Mouse (Mus musculus): ENCODE measurements around the gene Ano10. TPM values are rescaled to one million over a fixed set of nuclear protein-coding genes. Genes with fewer than 3 reads are reported as not detected.
"Not testable (repeated sequence)": the region's sequence is repeated elsewhere in the genome, so short reads cannot be mapped to it uniquely, and the experiment has no call there.

Ano10 gene
- total RNA-seq (2021), result 10 to 100 TPM; 61.7 to 95.9 TPM
- long read RNA-seq, experiment 1, transcript Ano10-201 (13 exons, 2,653 nt), result major isoform, 50 of 78 reads
- long read RNA-seq, experiment 1, partial matches to known transcripts, result 16 of 78 reads
- long read RNA-seq, experiment 1, other reads (novel, unspliced or antisense), result 11 of 78 reads
- long read RNA-seq, experiment 2, transcript Ano10-201 (13 exons, 2,653 nt), result major isoform, 17 of 22 reads
- long read RNA-seq, experiment 2, partial matches to known transcripts, result 2 of 22 reads
- long read RNA-seq, experiment 2, other reads (novel, unspliced or antisense), result 3 of 22 reads

DNA sequence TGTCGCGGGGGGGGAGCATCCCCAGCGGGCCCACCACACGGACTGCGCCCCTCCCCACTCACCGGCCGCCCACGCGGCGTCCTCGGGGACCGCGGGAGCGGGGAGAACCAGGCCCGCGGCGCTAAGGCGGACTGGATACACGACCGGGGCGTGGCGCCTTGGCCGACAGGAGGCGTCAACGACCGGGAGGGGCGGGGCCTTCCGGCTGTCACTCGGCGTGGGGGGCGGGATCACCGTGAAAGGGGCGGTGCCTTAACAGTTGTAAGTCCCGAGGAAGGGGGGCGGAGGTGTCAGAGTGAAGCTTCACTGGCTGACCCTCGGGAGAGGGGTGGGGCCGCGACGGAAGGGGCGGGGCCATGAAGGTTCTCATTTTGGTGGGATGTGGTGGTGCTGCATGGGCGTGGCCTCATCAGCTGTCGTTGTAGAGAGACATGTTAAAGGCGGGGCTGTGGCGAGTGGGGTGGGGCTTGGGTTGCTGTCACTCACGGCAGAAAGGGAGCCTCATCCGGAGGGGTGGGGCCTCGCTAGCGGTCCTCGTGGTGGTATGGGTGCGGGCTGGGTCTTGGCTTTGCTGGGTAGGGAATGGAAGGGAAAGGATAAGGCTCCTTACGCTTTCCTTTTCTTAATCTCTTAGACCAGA is at the start of gene Ano10:
Gene Ano10, minus strand, starts transcription at position 182 of the 640 bp plus-strand sequence.
- DNase-seq, result peak; percentile 98 to 99

DNA sequence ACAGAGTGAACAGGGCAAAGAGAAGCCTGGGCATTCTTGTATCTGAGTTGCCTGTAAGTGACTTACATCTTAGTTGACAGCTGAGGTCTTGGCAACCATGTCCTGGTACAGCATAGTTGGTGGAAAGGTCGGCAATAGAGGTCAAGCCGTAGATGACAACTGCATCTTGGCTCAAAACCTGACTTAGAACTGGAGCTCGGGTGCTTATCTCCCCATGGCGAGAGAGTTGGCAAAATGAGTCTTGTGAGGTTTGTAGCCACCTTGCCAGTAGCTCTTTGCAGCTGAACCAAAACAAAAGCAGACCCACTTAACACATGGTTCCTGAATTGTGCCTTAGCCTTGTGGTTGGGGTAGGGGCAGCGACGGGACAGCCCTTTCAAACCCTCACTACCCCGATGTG is 49.2 kb upstream of the Ano10 start:
- DNase-seq, result no peak

DNA sequence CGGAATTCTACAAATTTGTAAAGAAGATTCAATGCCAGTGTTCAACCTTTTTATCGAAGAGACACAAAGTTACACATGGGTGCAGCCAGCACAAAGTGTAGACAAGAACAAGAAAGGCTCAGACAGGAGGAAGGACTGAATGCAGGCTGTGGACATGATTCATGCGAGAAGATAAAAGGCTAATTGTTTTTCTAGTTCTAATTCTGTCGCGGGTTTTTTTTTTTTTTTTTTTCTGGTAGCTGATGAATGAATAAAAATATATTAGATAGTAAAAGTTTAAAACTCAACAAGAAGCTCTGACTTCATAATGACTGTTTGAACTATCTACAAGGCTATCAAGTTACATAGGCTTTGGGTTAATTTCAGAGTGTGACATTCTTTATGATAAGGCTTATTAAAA is 45.7 kb upstream of the Ano10 start:
- DNase-seq, result no peak

DNA sequence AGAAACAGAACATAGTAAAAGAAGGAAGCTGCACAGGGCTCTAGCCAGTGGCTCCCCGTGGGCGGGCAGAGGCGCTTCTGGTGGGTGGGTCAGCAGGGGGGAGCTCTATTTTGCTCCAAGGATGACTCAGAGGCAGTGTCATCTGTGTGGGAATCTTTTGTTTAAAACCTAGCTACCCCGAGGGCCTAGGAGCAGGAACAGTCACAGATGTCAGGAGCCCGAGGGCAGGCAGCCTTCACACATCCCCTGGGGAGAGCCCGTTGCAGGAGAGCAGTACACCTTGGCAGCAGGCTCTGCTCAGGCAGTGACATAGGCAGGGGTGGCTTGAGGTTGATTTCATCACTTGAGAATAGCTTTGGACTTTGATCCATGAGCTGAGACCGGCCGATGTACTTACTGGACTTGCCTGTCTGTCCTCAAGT is 43.3 kb upstream of the Ano10 start:
- DNase-seq, result no peak

DNA sequence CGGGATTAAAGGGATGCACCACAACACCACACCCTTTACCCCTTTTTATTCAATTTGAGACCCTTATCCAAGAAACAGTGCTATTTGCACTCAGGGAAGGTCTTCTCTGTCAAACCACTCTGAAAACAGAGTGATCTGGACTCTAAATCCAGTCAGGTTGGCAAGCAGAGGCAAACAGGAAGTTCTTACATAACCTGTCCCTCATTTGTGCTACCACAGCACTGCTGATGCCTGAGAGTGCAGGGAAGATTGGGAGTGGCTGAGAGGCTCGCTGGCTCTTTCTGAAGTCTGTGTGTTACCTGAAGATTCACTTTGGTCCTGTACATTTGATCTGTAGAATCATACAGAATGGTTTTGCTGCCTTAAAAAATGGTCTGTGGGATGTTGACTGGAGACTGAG is 42.5 kb upstream of the Ano10 start:
- no peak for DNase-seq

DNA sequence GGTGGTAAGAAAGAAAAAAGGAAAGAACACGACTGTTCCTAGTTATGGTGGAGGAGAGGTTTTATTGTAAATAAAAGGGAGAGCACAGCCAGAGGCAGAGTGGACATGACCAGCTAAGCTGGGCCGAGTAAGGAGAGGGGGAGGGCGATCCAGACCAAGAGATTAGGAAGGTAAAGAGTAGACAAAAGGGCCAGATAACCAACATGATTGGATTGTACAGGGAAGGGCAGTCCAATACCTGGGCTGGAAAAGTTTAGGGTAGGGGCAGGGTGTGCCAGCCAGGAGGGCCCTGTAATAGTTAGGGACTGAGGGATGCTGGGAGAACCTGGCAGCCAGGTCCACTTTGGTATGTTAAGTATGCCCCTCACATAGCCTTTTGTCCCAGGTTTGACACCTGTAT is 34.0 kb upstream of the Ano10 start:
- DNase-seq, result no peak

DNA sequence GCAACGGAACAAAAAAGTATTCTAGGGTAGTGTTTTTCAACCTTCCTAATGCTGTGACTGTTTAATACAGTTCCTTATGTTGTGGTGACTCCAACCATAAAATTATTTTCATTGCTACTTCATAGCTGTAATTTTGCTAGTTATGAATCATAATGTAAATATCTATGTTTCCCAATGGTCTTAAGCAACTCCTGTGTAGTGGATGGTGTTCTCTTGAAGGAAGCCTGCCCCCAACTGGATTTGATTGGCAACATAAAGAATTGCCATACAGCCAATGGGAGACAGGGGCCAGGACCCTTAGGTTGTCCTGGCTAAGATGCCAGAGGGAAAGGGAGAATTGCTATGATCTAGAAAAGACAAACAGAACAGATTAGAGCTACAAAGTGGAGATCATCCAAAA is 31.8 kb upstream of the Ano10 start:
- DNase-seq, result no peak

DNA sequence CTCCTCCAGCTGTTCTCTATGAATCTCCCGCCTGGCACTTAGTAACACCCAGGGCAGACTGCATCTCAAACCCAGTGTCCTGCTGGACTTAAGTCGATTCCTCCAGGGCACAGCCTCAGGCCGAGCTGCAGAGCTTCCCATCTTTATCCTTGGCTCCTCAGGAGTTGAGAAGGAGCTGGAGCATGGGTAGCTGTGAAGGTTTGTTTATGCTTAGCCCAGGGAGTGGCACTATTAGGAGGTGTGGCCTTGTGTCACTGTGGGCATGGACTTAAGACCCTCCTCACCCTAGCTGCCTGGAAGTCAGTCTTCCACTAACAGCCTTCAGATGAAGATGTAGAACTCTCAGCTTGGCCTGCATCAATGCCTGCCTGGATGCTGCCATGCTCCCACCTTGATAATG is 28.1 kb upstream of the Ano10 start:
- no peak for DNase-seq

DNA sequence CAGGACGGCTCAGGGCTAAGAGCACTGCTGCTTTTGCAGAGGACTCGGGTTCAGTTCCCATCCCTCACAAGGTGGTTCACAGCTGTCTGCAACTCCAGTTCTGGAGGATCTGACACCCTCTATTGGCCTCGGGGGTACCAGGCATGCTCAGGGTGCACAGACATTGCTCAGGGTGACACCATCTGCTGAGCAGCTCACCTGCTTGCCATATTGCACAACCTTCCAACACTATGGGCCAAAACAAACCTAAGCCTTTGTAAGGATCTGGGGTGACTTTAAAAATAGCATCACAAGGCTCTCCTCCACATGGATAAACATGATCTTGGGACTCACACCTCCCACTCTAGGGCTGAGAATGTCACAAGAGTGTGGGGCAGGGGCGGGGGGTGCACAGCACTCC is 26.4 kb upstream of the Ano10 start:
- DNase-seq, result no peak

DNA sequence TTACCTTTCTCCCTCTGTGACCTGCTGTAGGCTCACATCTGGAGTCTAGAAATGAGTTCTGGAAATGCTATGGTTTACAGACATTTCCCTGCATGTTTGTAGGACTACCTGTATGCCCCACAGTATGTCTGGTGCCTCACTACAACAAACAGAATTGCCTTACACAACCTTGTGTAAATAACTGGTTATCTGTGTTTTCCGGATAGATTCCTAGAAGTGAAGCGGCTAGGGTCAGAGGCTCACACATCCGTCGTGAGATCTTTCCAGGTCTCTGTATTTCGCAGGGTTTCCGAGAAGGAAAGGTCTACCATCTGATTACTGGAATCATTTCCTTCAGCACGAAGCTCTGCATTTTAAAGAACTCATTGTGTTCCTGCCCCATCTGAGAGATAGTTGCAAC is 22.3 kb upstream of the Ano10 start:
- DNase-seq, result no peak

DNA sequence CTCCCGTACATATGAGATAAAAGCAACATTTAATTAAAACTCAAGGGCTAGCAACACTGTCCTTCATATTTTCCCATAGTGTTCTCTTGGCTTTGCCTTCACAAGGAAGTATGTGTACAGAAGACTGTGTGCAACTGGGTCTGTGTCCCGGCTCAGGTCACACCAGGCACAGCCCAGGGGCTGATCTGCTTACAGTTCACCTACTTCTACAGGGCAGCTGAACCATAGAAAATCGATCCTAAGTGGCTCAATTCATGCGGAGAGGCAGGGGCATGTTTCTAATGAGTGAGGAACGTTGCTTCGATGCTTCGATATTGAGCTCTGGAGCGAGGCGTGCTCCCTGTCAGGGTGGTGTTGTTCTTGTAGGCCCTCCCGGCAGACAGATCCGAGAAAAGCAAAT is 21.3 kb upstream of the Ano10 start:
- DNase-seq, result no peak

DNA sequence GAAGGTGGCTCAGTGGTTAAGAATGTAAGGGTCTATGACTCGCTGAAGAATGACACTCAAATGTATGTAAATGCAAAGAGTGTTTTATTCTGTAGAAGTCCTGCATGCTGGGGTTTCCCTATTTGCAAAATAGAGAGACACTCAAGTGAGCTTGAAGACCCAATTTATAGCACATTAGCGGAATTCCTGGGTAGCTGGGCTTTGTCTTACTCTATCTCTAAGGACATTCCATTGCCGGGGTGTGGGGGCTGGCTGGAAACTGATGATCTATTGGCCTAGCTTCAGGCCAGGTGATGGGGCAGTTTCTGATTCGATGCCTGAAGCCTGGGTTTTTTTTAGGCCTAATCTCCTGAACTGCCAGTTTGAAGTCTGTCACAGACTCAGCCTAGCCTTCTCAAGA is 20.7 kb upstream of the Ano10 start:
- DNase-seq, result no peak

DNA sequence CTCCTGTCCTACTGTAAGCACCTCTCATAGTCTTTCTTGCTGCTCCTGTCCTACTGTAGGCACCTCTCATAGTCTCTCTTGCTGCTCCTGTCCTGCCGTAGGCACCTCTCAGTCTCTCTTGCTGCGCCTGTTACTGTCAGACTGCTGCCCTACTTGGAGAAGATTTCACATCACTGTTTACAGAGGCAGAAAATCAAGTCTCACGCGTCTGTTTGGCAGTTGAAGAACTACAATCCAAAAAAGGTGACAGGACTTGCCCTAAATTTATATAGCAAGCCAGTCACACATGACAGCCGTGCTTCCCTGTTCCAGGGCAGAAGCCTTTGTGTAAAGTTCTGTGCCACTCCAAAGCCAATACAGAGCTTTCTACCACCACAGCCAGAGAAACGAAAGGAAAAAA is 20.2 kb upstream of the Ano10 start:
- DNase-seq, result no peak

DNA sequence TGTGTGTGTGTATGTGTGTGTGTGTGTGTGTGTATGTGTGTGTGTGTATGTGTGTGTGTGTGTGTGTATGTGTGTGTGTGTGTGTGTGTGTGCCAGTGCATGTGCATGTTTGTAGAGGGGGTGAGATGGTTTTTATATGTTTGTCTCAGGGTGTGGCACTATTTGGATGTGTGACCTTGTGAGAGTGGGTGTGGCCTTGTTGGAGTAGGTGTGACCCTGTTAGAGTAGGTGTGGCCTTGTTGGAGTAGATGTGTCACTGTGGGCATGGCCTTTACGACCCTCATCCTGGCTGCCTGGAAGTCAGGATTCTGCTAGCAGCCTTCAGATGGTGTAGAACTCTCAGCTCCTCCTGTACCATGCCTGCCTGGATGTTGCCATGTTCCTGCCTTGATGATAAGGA is 18.9 kb upstream of the Ano10 start:
- DNase-seq, result not testable (repeated sequence)

DNA sequence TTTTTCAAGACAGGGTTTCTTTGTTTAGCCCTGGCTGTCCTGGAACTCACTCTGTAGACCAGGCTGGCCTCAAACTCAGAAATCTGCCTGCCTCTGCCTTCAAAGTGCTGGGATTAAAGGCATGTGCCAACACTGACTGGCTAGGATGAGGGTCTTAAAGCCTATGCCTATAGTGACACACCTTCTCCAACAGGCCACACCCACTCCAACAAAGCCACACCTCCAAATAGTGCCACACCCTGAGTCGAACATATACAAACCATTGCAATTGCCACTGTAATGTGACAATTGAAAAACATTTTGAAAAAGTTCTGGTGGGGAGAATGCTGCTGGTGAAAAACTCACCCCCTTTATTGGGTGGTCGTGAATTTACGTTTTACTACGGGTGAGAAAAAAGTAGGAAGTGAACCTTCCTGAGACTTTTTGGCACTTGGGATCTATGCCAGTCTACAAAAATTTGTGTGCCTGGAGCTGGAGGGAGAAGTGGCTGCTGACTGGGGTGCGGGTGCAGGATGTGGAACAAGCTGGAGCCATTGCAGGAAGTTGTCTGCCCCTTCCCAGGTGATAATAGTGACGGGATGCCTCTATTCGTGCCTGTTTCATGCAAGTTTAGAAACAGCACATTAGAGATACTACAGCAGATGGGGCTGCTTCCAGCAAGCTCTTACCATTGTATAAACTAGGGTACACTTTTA is 18.2 kb upstream of the Ano10 start:
- DNase-seq, result no peak

DNA sequence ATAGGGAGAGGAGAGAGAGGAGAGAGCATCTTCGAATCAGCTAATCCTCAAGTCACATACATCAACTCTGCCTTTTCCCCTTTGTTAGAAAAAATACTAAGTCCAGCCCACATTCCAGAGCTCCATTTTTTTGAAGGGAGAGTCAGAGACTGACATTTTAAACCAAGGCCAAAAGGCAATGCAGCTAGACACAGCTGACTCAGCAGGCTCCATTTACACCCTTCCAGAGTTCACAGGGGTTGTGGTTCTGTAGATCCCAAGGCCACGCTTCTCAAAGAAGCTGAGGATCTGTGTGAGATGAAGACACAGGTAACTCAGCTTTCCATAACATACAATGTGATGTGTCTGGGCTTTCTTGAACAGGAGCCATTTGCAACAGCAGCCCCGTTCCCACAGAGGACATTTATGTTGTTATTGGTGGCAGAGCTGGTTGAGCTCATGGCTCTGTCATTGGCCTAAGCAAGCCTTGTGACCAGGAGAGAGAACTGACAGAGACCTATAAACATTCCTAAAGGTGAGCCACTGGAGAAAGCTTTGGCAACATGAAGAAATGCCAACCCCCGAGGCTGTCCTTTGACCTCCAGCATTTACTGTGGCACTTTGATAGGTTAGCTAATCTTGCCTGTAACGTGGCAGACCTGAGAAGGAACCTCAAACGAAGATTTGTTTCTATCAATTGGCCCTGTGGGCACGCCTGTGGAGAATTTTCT is 17.0 kb upstream of the Ano10 start:
- peak; percentile 69 to 73 for DNase-seq

DNA sequence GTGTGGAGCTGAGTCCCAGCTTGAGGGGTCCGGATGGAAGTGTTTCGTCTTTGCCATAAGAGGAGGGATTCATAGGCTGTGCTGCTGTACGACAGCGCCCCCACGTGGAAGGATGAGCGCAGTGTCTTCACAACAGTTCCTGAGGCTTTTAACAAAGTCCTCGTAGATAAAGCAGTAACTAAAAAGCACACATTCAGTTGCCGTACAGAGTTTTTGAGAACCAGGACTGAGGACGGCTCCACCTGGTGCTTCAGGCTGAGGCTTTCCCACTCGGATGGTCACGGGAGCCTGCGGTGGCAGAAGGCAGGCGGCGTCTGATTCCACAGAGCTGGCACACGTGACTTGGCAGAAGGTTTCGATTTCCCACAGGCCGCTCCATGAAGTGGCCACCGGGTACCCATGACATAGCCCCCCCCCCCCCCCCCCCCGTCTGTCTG is 16.4 kb upstream of the Ano10 start:
- peak; percentile 87 to 90 for DNase-seq

DNA sequence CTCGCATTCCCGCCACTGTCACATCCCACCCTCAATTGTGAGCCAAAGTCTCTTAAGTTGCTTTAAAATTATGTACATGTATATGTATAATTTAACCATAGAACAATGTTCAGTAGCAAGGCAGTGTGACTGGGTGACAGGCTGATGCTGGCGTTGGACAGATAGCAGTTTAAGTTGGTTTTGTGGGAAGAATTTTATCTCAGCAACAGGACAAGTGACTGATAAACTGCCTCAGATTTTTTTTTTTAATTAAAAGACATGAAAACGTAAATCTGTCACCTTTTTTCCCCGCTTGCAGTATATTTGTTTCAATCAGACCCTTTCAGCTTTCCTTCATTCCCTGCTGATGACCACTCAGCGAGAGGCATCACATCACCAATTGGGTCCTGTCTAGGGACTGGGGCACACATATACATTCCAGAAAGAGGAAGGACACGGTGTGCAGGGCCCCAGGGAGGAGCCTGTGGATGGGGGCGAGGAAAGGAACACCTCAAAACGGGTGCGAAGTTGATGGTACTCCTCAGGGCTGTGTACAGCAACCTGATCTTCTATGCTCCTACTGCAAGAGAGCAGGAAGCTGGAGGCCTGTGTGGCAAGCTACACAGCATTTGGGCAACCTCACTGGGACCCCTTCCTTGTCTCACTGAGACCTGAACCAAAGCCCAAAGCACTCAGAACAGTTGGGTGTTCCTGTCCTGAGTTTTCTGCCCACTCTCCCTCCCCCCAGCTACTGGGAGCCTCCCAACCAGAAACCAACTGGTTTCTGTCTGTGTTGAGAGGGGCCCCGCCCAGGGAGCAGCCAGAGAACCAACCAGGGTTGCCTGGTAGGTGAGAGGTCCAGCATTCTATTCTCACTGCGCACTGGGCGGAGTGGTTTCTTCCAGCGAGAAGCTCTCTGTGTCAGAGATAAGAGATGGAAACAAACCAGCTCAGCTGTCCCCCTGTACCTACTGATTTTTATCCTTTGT is 15.1 kb upstream of the Ano10 start:
- DNase-seq, result peak; percentile 32 to 50

DNA sequence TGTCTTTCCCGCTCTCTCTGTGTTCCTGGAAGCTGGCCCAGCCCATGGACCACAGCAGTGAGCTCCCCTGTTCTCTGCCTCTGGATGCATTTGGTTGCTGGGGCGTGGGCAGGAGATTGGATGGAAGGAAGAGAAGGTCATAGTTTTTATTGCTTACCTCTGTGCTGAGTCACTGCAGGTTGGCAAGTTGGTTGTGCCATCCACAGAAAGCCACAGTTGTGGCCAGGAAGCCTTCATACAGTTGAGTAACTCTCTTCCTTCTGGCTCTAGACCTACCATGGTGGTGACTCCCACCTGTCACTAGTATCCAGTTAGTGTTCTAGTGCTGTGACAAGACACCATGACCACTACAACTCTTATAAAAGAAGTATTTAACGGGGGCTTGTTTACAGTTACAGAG is 11.1 kb upstream of the Ano10 start:
- DNase-seq, result peak in 1 of 2 experiments; percentile 19

DNA sequence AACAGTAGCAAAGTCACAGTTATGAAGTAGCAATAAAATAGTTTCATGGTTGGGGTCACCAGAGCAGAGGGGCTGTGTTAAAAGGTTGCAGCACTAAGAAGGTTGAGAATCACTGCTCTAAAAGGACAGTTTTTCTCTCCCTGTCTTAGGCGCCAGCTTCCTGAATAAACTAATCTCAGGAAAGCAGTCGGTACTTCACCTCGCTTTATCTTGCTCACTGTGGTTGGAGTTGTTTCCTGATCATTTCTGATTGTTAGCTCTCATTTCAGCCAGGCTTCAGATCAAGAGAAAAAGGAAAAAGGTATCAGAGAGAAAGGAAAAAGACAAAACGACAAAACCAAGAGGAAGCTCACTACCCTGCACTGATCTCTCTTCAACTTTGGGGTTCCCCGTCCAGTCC is 1.9 kb upstream of the Ano10 start:
- DNase-seq, result no peak

DNA sequence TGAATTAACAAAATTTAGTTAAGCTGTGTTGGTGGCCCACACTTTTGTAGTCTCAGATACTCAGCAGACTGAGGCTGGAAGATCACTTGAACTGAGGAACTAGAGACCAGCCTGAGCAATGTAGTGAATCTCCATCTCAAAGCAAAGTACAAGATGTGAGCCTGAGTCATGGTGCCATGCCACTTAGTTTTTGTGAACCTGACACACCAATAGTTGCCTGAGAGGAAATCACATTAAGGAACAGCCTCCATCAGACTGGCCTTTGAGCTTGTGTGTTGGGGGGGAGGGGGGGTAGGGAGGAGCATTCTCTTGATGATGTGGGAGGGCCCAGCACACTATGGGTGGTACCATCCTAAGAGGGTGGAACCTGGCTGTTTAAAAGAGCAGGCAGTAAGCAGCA is 1.2 kb upstream of the Ano10 start:
- no peak for DNase-seq

DNA sequence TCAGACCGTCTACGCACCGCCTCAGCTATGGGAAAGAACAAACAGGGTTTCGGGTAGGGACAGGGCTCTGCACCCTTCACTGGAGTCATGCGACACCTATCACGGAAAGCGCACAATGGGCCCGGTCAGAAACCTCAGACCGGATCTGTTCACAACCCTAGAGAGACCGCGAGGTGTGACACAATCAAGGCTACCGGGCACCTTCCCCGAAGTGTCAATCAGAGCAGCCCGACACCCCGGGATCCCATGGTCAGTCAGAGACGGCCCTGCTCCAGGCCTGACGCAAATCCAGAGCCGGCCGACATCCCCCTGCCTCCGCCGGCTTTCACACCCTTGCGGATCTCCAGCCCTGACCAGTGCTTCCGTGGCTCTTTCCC is 370 bp downstream of the Ano10 start:
- peak in 1 of 2 experiments; percentile 61 for DNase-seq
